Mouse (Mus musculus) cerebellum, adult 11 months (tissue): ENCODE results near the gene Kcnq1.

ENCODE experiments used
- DNase-seq: peaks from one replicate; pipeline ENCODE4 v3.0.0; 2022

Gene Kcnq1

GRCm38 (mm10) chr7:143329110-143329810, 223.1 kb downstream of the Kcnq1 start:
- DNase-seq = peak; percentile 10

- no peak for DNase-seq
These were observed 226.9 kb downstream of the Kcnq1 start for GRCm38 (mm10) chr7:143333040-143333439.

GRCm38 (mm10) chr7:143333604-143334003, 227.4 kb downstream of the Kcnq1 start:
- DNase-seq = no peak

GRCm38 (mm10) chr7:143338690-143339089, 232.5 kb downstream of the Kcnq1 start:
- DNase-seq = no peak

GRCm38 (mm10) chr7:143340601-143341281, 234.6 kb downstream of the Kcnq1 start:
- no peak for DNase-seq

GRCm38 (mm10) chr7:143341301-143341980, 235.3 kb downstream of the Kcnq1 start:
- DNase-seq = no peak

DNA sequence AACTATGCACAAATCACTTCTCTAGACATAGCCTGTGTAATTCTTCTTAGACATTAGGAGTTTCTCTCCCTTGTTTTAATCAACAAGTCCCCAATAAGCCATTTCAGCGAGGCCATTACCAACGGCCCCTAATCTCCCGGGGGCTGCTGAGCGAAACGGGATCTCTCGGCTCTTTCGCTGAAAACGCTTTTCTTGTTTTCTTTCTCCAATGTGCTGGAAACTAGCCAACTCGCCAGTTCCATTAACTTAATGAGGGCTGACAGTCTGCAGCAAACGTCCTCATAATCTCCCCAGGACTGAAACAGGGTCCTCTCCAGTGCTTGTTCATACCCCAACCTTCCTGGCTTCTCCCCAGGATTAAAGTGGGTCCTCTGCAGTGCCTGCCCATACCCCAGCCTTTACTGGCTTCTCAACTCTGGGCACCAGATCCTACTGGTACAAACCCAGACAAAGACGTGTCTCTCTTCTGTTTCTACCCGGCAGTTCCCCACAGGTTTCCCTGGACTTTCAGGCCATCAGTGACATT, 237.7 kb downstream of the Kcnq1 start:
- no peak for DNase-seq

DNA sequence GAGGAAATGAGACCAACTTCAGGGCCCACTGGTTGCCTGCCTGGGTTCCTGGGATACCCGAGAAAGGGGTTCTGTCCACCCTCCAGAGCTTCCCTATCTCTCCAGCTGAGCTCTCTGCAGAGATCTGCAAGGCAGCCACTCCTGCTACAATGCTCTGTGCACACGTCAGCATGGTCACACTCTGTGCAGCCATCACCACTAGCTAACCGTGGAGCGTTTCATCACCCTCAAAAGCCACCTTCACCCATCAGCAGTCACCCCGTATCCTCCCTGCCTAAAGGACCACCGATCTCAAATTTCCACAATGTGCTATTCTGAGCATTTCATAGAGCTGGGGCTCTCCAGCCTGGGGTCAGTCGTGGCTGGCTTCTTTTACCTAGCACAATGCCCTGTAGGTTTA, 243.1 kb downstream of the Kcnq1 start:
- DNase-seq = no peak

DNA sequence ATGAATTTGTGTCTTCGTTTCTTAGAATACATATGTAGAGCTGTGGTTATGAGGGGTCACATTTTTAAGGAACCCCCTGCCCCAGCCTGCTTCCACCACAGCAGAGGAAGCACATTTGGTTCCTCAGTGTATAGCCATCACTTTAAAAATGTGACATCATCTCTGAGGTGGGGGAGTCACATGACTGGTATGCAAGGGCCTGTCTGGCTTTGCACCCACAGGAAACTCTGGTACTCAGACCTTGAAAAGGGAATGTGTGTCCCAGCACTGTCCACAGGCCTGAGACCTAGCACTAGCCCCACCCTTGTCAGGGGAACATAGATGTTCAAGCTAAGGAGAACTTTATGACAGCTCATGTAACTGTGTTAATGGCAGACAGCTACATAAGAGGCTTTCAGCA, 243.7 kb downstream of the Kcnq1 start:
- no peak for DNase-seq

DNA sequence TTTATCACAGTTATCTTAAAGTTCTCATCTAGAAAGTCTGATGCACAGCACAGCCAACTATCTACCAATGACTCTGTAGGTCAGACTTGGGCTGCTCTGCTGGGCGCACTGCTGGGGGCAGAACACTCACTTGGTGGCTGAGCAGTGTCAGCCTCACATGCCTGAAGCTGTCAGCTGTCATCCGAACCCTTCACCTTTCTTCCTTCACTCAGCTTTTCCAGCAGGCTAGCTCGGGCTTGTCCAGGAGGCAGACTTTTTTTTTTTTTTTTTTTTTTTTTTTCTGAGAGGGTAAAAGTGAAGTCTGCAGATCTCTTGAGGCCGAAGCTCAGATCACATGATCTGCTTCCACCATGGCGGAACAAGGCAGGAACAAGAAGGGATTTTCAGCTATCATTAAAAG, 249.7 kb downstream of the Kcnq1 start:
- no peak for DNase-seq

DNA sequence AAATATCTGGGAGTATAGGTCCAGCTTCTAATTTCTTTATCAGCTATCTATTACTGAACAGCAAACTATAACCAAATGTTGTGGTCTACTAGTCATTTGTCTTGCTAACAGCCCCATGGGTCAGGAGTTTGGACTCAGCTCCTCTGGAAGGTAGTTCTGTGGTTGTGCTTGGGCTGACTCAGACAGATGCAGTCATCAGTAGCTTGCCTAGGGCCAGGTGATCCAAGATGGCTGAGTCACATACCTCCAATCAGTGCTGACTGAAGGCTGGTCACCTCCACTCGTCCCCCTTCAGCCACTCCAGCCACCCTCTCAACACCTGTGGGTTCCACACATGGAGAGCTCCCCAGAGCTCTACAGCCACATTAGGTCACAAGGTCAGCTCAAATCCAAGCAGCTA, 250.9 kb downstream of the Kcnq1 start:
- no peak for DNase-seq

DNA sequence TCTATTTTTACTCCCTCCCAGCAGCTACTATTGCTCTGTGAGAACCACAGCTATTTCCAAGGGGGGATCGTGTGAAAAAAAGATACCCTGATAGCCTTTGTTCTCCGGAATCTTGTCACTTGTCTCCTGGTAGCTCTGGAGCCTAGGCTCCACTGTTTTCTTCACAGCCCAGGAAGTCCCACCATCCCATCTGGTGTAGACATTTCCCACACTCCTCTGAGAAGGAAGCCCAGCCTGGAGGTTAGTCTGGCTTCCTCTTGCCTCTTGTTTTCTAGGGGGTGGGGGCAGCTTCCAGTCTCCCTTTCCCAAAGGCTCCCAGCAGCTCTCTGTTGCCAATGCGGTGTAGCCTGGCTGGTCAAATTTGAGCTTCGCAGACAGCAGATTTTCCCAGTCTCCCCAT, 251.7 kb downstream of the Kcnq1 start:
- no peak for DNase-seq

GRCm38 (mm10) chr7:143359762-143360161, 253.6 kb downstream of the Kcnq1 start:
- DNase-seq = no peak

GRCm38 (mm10) chr7:143360776-143361175, 254.6 kb downstream of the Kcnq1 start:
- DNase-seq = no peak

DNA sequence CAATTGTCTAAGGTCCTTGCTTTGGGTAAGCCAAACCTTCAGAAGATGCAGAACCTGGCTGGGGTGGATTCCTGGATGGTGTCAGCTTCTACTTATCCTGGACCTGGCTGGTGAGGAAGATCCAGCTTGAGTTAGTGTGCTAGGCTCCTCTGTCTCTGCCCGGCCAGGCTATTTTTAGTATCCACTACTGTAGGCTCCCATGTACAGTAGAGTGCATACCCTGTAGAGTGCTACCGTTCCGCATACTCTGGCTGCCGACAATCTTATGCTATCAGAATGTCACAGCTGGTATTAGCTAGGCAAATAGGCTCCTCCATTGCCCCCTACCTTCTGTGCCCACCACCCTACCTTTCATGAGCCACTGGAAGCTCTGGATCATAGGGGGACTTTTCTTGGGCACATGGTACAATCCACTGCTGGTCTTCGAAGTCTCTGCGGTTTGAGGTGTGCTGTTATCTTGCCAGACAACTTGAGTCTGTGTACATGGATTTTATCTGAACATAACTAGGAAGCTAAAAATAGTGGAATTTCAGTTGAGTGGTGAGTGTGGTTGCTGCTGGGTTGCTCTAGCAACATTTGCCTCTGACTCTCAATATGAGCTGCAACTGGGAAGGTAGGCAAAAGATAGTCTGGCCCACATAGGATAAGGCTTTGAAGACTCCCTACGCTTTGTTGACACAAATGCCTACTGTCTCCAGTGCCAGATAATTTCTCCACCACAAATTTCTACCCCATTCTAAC, 258.1 kb downstream of the Kcnq1 start:
- no peak for DNase-seq

DNA sequence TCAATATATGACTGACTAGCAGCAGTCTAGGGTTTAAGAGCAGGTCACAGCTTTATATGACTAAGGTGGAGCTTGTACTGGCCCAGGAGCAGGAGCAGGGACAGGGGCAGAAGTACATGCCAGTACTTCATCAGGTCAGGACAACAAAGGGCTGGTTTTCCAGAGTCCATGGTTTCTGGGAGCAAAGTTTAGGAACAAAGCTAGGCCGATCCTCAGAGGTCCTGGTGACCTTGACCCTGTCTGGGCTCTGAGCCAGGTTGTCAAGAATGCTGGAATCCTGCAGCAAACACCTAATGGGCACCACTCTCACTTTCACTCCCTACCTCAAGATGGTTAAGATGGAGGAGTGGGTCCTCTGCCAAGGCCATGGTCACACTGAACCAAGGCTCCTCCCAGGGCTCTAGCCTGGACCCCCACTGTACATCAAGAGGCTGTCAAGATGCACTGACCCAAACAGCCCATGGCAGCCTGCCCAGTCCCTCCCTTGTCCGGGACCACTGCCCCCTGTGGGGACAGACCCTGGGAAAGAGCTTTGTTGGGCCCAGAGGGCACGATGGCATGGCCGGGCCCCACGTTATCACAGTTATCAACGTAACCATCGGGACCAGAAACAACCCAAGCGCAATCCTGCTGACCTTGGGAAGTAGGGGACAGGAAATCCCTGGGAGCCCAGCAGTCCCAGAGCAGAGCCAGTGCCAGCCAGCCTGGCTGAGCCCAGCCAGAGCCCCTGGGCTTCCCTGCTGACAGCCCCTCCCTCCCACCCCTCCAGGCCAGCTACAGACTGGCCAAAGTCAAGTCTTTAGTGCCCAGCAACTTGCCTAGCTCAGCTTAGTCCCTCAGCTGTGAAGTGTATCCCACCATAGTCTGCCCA, 259.0 kb downstream of the Kcnq1 start:
- no peak for DNase-seq

- DNase-seq = no peak
These were observed 261.5 kb downstream of the Kcnq1 start for GRCm38 (mm10) chr7:143367366-143368266.

- DNase-seq = no peak
These were observed 262.1 kb downstream of the Kcnq1 start for GRCm38 (mm10) chr7:143368267-143368643.

DNA sequence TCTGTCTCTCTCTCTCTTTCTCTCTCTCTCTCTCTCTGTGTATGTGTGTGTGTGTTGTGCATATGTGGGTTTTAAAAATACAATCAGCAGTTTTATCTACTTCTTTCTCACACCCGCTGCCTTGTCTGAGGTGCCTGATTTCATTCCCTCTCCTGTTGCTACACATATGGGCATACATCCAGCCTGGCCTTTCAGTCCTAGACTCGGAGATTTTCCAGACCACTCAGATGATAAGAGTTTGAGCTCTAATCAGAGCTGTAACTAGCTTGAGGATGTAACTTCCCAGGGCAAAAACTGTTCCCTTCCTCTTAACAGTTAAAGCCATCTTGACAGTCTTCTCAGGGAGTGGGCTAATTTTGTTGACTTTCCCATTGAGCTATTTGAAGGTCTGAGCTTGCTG, 265.2 kb downstream of the Kcnq1 start:
- DNase-seq = no peak

GRCm38 (mm10) chr7:143373265-143373664, 267.1 kb downstream of the Kcnq1 start:
- no peak for DNase-seq

GRCm38 (mm10) chr7:143375945-143376344, 269.8 kb downstream of the Kcnq1 start:
- no peak for DNase-seq
